Mouse (Mus musculus) cortical plate, adult 2 months (tissue): Measurements from ENCODE around the gene Fkbp6.

Experiments used
- CTCF ChIP-seq: fragments of 200-500 bp; IDR thresholded peaks from 2 replicates; pipeline ENCODE4 v1.5.1; 2011; ENCODE audit warnings: mild to moderate bottlenecking, control low read depth, low read length; ENCODE audit not compliant: insufficient read depth; ENCODE audit errors: extremely low read depth
- POLR2A ChIP-seq: fragments of 200-500 bp; IDR thresholded peaks from 2 replicates; pipeline ENCODE4 v1.6.1; 2011; ENCODE audit warnings: mild to moderate bottlenecking, low read length, control low read depth; ENCODE audit not compliant: insufficient read depth; ENCODE audit errors: extremely low read depth

- TF ChIP-seq CTCF, result no peak
- TF ChIP-seq POLR2A, result no peak
Measured at GRCm38 (mm10) chr5:135256166-135256565, 93.7 kb downstream of the Fkbp6 start.
